Mouse (Mus musculus): ENCODE measurements at regions not wholly inside any gene's neighbourhood (a gene's known extent, or its start where the extent isn't known, plus 50 kb on each side); places are given as distances from the start of the nearest gene placed in this dataset.

DNA sequence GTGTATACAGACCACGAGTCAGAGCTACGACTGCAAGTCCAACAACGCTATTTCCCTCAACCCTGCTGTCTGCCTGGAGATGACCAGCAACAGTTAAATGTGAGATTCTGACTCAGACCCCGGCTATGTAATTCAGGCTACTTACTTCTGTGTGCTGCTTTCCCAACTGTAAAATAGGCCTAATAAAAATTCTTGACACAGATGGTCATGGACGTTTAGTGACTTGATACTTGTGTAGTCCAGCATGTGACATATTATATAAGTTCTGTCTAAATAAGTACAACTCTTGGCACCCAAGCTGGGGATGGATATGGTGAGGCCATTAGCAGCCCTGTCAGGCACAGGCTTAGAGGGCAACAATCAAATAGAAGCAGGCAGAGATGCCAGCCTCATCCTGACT lies 77.4 kb upstream of the Lifr start:
- H3K27me3 ChIP-seq (ENCODE audit: insufficient read depth, low read length) = no peaks in the 10 kb centered on the region

DNA sequence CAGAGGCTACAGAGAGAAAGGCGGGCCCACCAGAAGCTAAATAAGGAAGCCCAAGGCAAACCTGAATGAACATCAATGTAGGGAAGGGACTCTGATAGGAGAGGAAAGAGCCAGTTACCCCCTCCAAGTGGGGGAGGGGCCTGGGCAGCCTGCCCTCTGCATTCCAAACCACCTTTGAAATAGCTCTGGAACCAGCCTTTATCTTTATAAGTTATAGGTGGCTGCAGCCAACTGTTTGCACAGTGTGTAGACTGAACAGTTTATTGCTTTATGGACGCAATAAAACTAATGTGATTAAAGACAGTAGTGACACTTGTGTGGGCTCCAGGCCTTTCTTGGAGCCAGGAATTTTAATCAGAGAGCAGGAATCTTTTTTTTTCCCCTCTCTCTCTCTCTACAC lies 75.4 kb upstream of the Lifr start:
- peak; percentile 84; the same call in 1 of the 2 replicates for ATAC-seq (ENCODE audit: low FRiP score, low TSS enrichment)

More for the DNA sequence above, 77.4 kb upstream of the Lifr start:
- WGBS = 69% methylated on average over 5 of the region's 5 CpGs
- ATAC-seq (ENCODE audit: low FRiP score, low TSS enrichment) = no peak
- H3K9me3 ChIP-seq (ENCODE audit: low read length) = no peaks in the 10 kb centered on the region; the same call in 1 of the 2 replicates
- H3K4me2 ChIP-seq (replicated peaks; ENCODE audit: low read depth, low read length) = no peak overlapping the region
- no peak overlapping the region for H3K9ac ChIP-seq (replicated peaks; ENCODE audit: low read length)
- H3K36me3 ChIP-seq (ENCODE audit: insufficient read depth, low read length) = no peaks in the 10 kb centered on the region
- no peak overlapping the region for H3K4me3 ChIP-seq (ENCODE audit: low read length)
- H3K4me1 ChIP-seq (ENCODE audit: insufficient read depth, low read length) = peaks cover 20% of the 10 kb centered on the region
- no peak overlapping the region for H3K27ac ChIP-seq (ENCODE audit: low read length)

DNA sequence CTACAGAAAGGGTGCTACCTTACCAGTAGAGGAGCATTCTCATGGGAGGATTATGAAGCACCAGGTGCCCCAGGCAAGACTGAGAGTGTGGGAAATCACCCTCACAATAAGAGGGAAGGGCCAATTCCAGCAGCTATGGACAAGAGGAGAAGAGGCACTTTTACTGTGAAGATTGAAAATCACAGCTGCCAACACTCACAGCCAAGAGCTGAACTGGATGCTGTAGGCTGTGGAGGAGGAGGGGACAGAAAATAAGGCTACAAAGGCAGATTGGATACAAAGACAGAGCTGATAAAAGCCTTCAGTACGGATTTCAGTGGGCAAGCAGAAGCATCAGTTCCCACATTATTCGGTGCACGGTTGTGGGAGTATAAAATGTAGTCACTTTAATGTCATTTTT lies 74.4 kb upstream of the Lifr start:
- Histone ChIP-seq H3K9me3 (ENCODE audit: low read length) (no peaks in the 10 kb centered on the region), H3K9ac (replicated peaks; ENCODE audit: low read length) (no peak overlapping the region), H3K27ac (ENCODE audit: low read length) (peak overlapping the region; percentile 66; the same call in 1 of the 2 replicates), H3K4me1 (ENCODE audit: insufficient read depth, low read length) (peaks cover 20% of the 10 kb centered on the region), H3K4me3 (ENCODE audit: low read length) (no peak overlapping the region), H3K27me3 (ENCODE audit: insufficient read depth, low read length) (no peaks in the 10 kb centered on the region), H3K4me2 (replicated peaks; ENCODE audit: low read depth, low read length) (no peak overlapping the region), H3K36me3 (ENCODE audit: insufficient read depth, low read length) (no peaks in the 10 kb centered on the region)
- 28% methylated on average over 3 of the region's 3 CpGs for WGBS
- peak; percentile 41; the same call in 1 of the 2 replicates for ATAC-seq (ENCODE audit: low FRiP score, low TSS enrichment)

More for the DNA sequence above, 75.4 kb upstream of the Lifr start:
- WGBS = 31% methylated on average over 2 of the region's 2 CpGs
- H3K4me3 ChIP-seq (ENCODE audit: low read length) = no peak overlapping the region
- H3K9ac ChIP-seq (replicated peaks; ENCODE audit: low read length) = no peak overlapping the region
- no peak overlapping the region for H3K4me2 ChIP-seq (replicated peaks; ENCODE audit: low read depth, low read length)
- peaks cover 20% of the 10 kb centered on the region for H3K4me1 ChIP-seq (ENCODE audit: insufficient read depth, low read length)
- H3K9me3 ChIP-seq (ENCODE audit: low read length) = no peaks in the 10 kb centered on the region; the same call in 1 of the 2 replicates
- H3K27me3 ChIP-seq (ENCODE audit: insufficient read depth, low read length) = no peaks in the 10 kb centered on the region
- H3K36me3 ChIP-seq (ENCODE audit: insufficient read depth, low read length) = no peaks in the 10 kb centered on the region
- H3K27ac ChIP-seq (ENCODE audit: low read length) = peak overlapping the region; percentile 66; the same call in 1 of the 2 replicates

DNA sequence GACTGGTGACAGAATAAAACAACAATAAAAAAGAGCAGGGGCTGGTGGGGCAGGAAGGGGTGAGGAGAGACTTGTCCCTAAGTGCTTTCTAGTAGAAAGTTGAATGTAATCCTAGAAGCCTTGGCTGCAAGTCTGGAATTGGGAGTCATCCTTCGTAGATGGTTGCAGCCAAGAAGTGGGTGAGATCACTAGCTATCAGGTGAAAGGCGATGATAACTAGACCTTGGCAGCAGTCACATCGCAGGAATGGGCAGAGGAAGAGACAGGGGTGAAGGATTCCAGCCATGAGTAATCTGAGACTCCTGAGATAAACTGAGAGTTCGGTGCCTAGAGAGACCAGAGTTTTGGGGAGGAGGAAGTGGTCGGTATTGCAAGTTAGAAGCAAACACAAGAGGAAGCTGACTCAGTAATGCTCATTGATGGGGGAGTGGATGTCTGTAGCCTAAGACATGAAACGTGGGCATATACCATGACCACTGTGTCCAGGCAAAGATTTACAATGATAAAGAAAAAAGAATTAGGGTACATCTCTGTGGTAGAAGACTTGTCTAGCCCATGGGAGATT lies 73.1 kb upstream of the Lifr start:
- WGBS = 42% methylated on average over 6 of the region's 6 CpGs
- ATAC-seq (ENCODE audit: low FRiP score, low TSS enrichment) = no peak

DNA sequence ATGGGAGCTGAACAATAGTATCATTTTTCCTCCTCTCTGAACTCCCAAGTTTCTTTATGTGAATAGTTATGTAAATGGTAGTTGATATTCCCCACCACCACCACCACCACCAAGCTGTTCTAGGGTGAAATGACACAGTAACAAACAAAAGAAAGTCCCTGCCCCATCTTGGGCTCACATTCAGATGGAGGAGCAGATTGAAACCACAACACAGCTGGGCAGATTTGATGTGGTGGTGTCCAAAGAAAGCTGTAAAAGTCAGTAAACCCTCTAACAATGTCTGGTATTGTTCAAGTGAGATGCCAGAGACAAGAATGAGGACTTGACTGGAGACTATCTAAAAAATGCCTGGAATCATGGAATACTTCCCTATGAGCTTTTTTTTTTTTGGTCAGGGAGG lies 67.8 kb upstream of the Lifr start:
- Histone ChIP-seq H3K9me3 (ENCODE audit: low read length) (no peaks in the 10 kb centered on the region), H3K4me1 (ENCODE audit: insufficient read depth, low read length) (no peaks in the 10 kb centered on the region), H3K27ac (ENCODE audit: low read length) (no peak overlapping the region), H3K27me3 (ENCODE audit: insufficient read depth, low read length) (no peaks in the 10 kb centered on the region), H3K9ac (replicated peaks; ENCODE audit: low read length) (no peak overlapping the region), H3K36me3 (ENCODE audit: insufficient read depth, low read length) (no peaks in the 10 kb centered on the region), H3K4me2 (replicated peaks; ENCODE audit: low read depth, low read length) (no peak overlapping the region), H3K4me3 (ENCODE audit: low read length) (no peak overlapping the region)
- no peak for ATAC-seq (ENCODE audit: low FRiP score, low TSS enrichment)

More for the DNA sequence above, 73.1 kb upstream of the Lifr start:
- Histone ChIP-seq H3K4me2 (replicated peaks; ENCODE audit: low read depth, low read length) (no peak overlapping the region), H3K4me3 (ENCODE audit: low read length) (no peak overlapping the region), H3K9me3 (ENCODE audit: low read length) (no peaks in the 10 kb centered on the region), H3K9ac (replicated peaks; ENCODE audit: low read length) (no peak overlapping the region), H3K27me3 (ENCODE audit: insufficient read depth, low read length) (no peaks in the 10 kb centered on the region), H3K4me1 (ENCODE audit: insufficient read depth, low read length) (peaks cover 20% of the 10 kb centered on the region), H3K27ac (ENCODE audit: low read length) (no peak overlapping the region), H3K36me3 (ENCODE audit: insufficient read depth, low read length) (no peaks in the 10 kb centered on the region)

DNA sequence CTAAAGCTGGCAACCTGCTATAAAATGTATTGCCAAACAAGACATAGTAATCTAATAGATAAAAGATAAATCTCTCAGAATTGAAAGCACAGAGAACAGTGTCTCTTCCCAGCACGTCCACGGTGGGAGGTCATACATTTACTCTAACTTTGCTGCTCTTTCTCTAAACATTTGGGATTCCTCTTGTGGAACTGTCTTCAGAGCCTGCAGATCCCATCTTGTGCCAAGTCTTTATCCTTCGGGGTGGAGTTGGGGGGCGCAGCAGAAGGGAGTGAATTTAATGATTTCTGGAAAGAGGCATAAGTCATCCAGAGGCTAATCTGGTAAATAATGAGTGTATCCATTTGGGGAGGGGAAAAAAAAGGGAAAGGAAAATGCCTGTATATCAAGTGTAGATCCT lies 65.2 kb upstream of the Lifr start:
- Histone ChIP-seq H3K4me3 (ENCODE audit: low read length) (no peak overlapping the region), H3K4me1 (ENCODE audit: insufficient read depth, low read length) (no peaks in the 10 kb centered on the region), H3K9ac (replicated peaks; ENCODE audit: low read length) (no peak overlapping the region), H3K4me2 (replicated peaks; ENCODE audit: low read depth, low read length) (no peak overlapping the region), H3K27ac (ENCODE audit: low read length) (no peak overlapping the region), H3K27me3 (ENCODE audit: insufficient read depth, low read length) (no peaks in the 10 kb centered on the region), H3K9me3 (ENCODE audit: low read length) (no peaks in the 10 kb centered on the region), H3K36me3 (ENCODE audit: insufficient read depth, low read length) (no peaks in the 10 kb centered on the region)
- ATAC-seq (ENCODE audit: low FRiP score, low TSS enrichment) = no peak
- WGBS = 53% methylated on average over 4 of the region's 4 CpGs

DNA sequence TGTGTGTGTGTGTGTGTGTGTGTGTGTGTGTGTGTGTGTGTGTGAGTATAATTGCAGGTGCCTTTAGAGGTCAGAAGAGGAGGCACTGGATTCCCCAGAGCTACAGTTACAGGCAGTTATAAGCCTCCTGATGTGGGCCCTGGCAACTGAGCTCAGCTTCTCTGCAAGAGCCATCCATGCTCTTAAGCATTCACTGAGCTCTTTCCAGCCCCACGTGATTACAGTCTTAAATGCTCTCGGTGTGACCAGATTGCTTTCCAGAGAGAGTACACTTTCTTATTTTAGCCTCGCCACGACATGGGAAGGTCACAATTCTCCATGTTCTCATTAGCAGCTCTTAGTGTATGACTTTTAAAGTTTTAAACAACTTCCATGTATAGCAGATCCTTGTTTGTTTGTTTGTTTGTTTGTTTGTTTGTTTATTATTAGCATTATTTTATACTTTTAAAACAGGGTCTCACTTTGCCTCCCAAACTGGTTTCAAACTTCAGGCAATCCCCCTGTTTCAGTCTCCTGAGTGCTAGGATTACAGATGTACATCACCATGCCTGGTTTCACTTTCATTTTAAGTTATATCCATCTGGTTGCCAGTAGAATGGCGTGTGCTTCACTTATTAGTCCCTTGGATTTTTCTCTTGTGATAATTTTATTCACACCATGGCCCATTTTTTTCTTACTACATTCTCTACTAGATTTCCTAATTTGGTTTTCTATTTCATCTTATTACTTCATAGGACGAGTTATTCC lies 58.9 kb upstream of the Lifr start:
- no peak overlapping the region for H3K9ac ChIP-seq (replicated peaks; ENCODE audit: low read length)
- no peak for ATAC-seq (ENCODE audit: low FRiP score, low TSS enrichment)
- no peaks in the 10 kb centered on the region for H3K4me1 ChIP-seq (ENCODE audit: insufficient read depth, low read length)
- no peaks in the 10 kb centered on the region for H3K27me3 ChIP-seq (ENCODE audit: insufficient read depth, low read length)
- WGBS = 63% methylated on average over 6 of the region's 6 CpGs
- H3K4me3 ChIP-seq (ENCODE audit: low read length) = no peak overlapping the region
- no peak overlapping the region for H3K4me2 ChIP-seq (replicated peaks; ENCODE audit: low read depth, low read length)
- no peaks in the 10 kb centered on the region for H3K36me3 ChIP-seq (ENCODE audit: insufficient read depth, low read length)
- no peaks in the 10 kb centered on the region for H3K9me3 ChIP-seq (ENCODE audit: low read length)
- H3K27ac ChIP-seq (ENCODE audit: low read length) = no peak overlapping the region

DNA sequence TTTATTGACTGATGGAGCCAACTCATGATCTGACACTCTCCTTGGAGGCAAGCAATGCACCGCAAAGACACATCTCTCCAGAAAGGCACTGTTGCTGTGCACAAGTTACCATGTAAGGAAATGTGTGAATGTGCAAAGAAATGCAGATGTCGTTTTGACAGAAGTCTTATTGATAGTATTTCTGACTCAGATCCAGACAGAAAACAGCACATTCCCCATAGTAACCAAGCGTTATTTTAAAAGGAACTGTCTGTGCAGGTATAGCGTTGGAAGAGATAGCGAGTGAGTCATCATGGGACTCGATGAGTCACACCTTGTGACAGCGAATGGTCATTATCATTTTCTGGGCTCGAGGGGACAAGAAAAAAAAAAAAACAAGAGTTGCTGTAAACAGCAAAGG lies 52.9 kb upstream of the Lifr start:
- Histone ChIP-seq H3K36me3 (ENCODE audit: insufficient read depth, low read length) (no peaks in the 10 kb centered on the region), H3K9ac (replicated peaks; ENCODE audit: low read length) (no peak overlapping the region), H3K4me3 (ENCODE audit: low read length) (no peak overlapping the region), H3K4me1 (ENCODE audit: insufficient read depth, low read length) (no peaks in the 10 kb centered on the region), H3K4me2 (replicated peaks; ENCODE audit: low read depth, low read length) (no peak overlapping the region), H3K27ac (ENCODE audit: low read length) (no peak overlapping the region), H3K27me3 (ENCODE audit: insufficient read depth, low read length) (no peaks in the 10 kb centered on the region), H3K9me3 (ENCODE audit: low read length) (no peaks in the 10 kb centered on the region)
- no peak for ATAC-seq (ENCODE audit: low FRiP score, low TSS enrichment)
- 87% methylated on average over 8 of the region's 8 CpGs for WGBS

DNA sequence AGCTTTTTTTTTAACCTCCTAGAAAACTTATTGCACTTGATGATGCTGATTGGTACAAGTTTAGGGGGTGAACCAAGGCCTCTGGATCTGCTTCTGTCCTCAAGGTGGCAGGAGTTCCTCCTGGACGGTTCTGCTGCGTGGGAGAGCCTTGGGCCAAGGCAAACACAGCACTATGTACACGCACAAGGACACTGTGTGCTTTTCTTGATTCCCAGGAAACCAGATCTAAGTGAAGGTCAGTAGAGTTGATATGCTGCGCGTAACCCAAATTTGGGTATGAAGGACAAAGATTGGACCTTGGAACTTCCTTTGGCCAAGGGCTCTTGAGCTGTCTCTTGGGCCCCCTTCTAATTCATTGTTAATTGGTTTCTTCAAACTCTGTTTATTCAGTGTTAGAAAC lies 51.3 kb upstream of the Lifr start:
- Histone ChIP-seq H3K27me3 (ENCODE audit: insufficient read depth, low read length) (no peaks in the 10 kb centered on the region), H3K9me3 (ENCODE audit: low read length) (no peaks in the 10 kb centered on the region), H3K4me3 (ENCODE audit: low read length) (no peak overlapping the region), H3K36me3 (ENCODE audit: insufficient read depth, low read length) (no peaks in the 10 kb centered on the region), H3K4me2 (replicated peaks; ENCODE audit: low read depth, low read length) (no peak overlapping the region), H3K4me1 (ENCODE audit: insufficient read depth, low read length) (no peaks in the 10 kb centered on the region; the same call in 1 of the 2 replicates), H3K9ac (replicated peaks; ENCODE audit: low read length) (no peak overlapping the region), H3K27ac (ENCODE audit: low read length) (no peak overlapping the region)
- WGBS = 71% methylated on average over 5 of the region's 5 CpGs
- ATAC-seq (ENCODE audit: low FRiP score, low TSS enrichment) = no peak

DNA sequence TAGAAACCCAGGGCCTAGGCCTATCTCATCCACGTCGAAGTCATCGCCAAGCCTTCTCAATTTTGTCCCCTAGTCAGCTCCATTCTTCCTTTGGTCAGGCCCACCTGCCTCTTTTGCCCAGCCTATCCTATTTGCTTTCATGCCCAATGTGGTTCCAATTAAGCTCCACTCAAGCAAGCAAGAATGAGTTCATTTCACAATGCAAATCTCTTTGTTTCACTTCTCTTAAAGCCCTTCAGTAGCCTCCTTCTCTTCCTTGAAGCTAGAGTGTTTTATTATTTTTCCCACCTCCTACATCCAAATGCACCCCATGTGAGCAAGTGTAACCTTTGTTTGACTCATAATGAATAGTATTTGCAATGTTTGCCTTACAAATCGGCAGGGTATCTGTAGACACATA lies 50.6 kb upstream of the Lifr start:
- Histone ChIP-seq H3K4me1 (ENCODE audit: insufficient read depth, low read length) (peaks cover 4% of the 10 kb centered on the region; the same call in 1 of the 2 replicates), H3K36me3 (ENCODE audit: insufficient read depth, low read length) (no peaks in the 10 kb centered on the region), H3K9ac (replicated peaks; ENCODE audit: low read length) (no peak overlapping the region), H3K9me3 (ENCODE audit: low read length) (no peaks in the 10 kb centered on the region), H3K27ac (ENCODE audit: low read length) (no peak overlapping the region), H3K4me3 (ENCODE audit: low read length) (no peak overlapping the region), H3K27me3 (ENCODE audit: insufficient read depth, low read length) (no peaks in the 10 kb centered on the region), H3K4me2 (replicated peaks; ENCODE audit: low read depth, low read length) (no peak overlapping the region)
- ATAC-seq (ENCODE audit: low FRiP score, low TSS enrichment) = no peak
- WGBS = 91% methylated on average over 4 of the region's 4 CpGs

All from kidney, embryonic 16.5 days (tissue).